Comparison of ENCODE assay signal across 20 mouse cellular contexts in genomic region chr7:79905193-79905592, GRCm38 (mm10). TPM values are rescaled to one million over a fixed set of nuclear protein-coding genes. Genes with fewer than 3 reads are reported as not detected.
DNase-seq lines count a peak whose midpoint lies in the region; ATAC-seq and TF ChIP-seq lines count a peak whose summit lies in the region.
"Had no signal": no experiment of that assay in that cellular context is flagged by ENCODE, and none has a peak within 500 bp of the region (broad histone marks: within the 10 kb centered on the region; RNA-seq: fewer than 3 reads in every experiment).

No protein-coding gene starts in this region.

- TF ChIP-seq RAD21 in MEL (IDR thresholded peaks at IDR 0.05; ENCODE audit: low read depth, low read length) = no peak

- H3K27me3 ChIP-seq in liver, embryonic 12.5 days (replicated peaks) = no peaks in the 10 kb centered on the region
- no peaks in the 10 kb centered on the region for H3K27me3 ChIP-seq in liver, postnatal 0 days (ENCODE audit: insufficient read depth, low read length)
- no peaks in the 10 kb centered on the region for H3K27me3 ChIP-seq in MEL (ENCODE audit: control insufficient read depth in 1 of 2, insufficient read depth in 2 of 2, low read length in 2 of 2)
- no peaks in the 10 kb centered on the region for H3K27me3 ChIP-seq in liver, embryonic 13.5 days
- H3K27me3 ChIP-seq: embryonic facial prominence, embryonic 12.5 days; forebrain, embryonic 13.5 days; forebrain, embryonic 15.5 days; Patski had no signal

- H3K4me3 ChIP-seq in liver, embryonic 12.5 days = no peak overlapping the region
- no peak overlapping the region for H3K4me3 ChIP-seq in liver, postnatal 0 days (ENCODE audit: low read depth, low read length)
- no peak overlapping the region for H3K4me3 ChIP-seq in MEL (ENCODE audit: control insufficient read depth in 1 of 2, insufficient read depth in 1 of 2, low read depth in 2 of 2, low read length in 2 of 2)
- no peak overlapping the region for H3K4me3 ChIP-seq in liver, embryonic 13.5 days (replicated peaks)
- H3K4me3 ChIP-seq: embryonic facial prominence, embryonic 10.5 days; embryonic facial prominence, embryonic 12.5 days; forebrain, embryonic 13.5 days; forebrain, embryonic 15.5 days had no signal

- no peak overlapping the region for H3K9ac ChIP-seq in liver, embryonic 12.5 days
- no peak overlapping the region for H3K9ac ChIP-seq in liver, postnatal 0 days (replicated peaks)
- H3K9ac ChIP-seq in MEL (ENCODE audit: control insufficient read depth, low read depth, low read length, poor library complexity, severe bottlenecking) = no peak overlapping the region
- no peak overlapping the region for H3K9ac ChIP-seq in liver, embryonic 13.5 days
- H3K9ac ChIP-seq: embryonic facial prominence, embryonic 12.5 days; forebrain, embryonic 13.5 days; forebrain, embryonic 15.5 days had no signal

- peaks cover 58% of the 10 kb centered on the region for H3K36me3 ChIP-seq in liver, embryonic 12.5 days
- peaks cover 31% of the 10 kb centered on the region for H3K36me3 ChIP-seq in liver, postnatal 0 days (replicated peaks; ENCODE audit: insufficient read depth, low read length)
- peaks cover 0 to 43% of the 10 kb centered on the region in 2 experiments; a peak in 3 of 4 replicates for H3K36me3 ChIP-seq in MEL (ENCODE audit: control insufficient read depth in 1 of 2, insufficient read depth in 2 of 2, low read length in 2 of 2)
- peaks cover 36% of the 10 kb centered on the region for H3K36me3 ChIP-seq in liver, embryonic 13.5 days

- H3K9me3 ChIP-seq in liver, embryonic 12.5 days (replicated peaks) = no peaks in the 10 kb centered on the region
- no peaks in the 10 kb centered on the region for H3K9me3 ChIP-seq in liver, postnatal 0 days (ENCODE audit: low read length)
- no peaks in the 10 kb centered on the region for H3K9me3 ChIP-seq in MEL (replicated peaks; ENCODE audit: insufficient read depth, low read length)
- H3K9me3 ChIP-seq in liver, embryonic 13.5 days (replicated peaks) = no peaks in the 10 kb centered on the region
- H3K9me3 ChIP-seq: embryonic facial prominence, embryonic 10.5 days; embryonic facial prominence, embryonic 12.5 days; forebrain, embryonic 13.5 days; forebrain, embryonic 15.5 days had no signal

- ATAC-seq in liver, embryonic 12.5 days = peak; percentile 15; the same call in 1 of the 2 replicates
- ATAC-seq in liver, postnatal 0 days = no peak
- peak; percentile 29; the same call in 1 of the 2 replicates for ATAC-seq in liver, embryonic 13.5 days (ENCODE audit: low read depth)
- ATAC-seq: activated CD4-positive, CD25-positive, alpha-beta regulatory T cell, adult 4 months; forebrain, embryonic 13.5 days; forebrain, embryonic 15.5 days; Patski had no signal

- 68% methylated on average over 4 of the region's 4 CpGs for WGBS in liver, embryonic 12.5 days (ENCODE audit: insufficient replicate concordance)
- 82% methylated on average over 4 of the region's 4 CpGs for WGBS in liver, postnatal 0 days (ENCODE audit: insufficient replicate concordance)
- WGBS in liver, embryonic 13.5 days (ENCODE audit: insufficient replicate concordance) = 51% methylated on average over 4 of the region's 4 CpGs

- TF ChIP-seq CTCF in liver, postnatal 0 days (IDR thresholded peaks at IDR 0.05; ENCODE audit: low read depth) = no peak
- TF ChIP-seq CTCF in MEL (IDR thresholded peaks at IDR 0.05 in 2 of 3, conservative IDR thresholded peaks at IDR 0.05 in 1 of 3; ENCODE audit: control insufficient read depth in 1 of 3, insufficient read depth in 1 of 3, low read depth in 2 of 3, low read length in 3 of 3, poor library complexity in 1 of 3, severe bottlenecking in 1 of 3) = no peak

- no peak for TF ChIP-seq EP300 in liver, postnatal 0 days (IDR thresholded peaks at IDR 0.05; ENCODE audit: low read depth)
- TF ChIP-seq EP300 in MEL (IDR thresholded peaks at IDR 0.05; ENCODE audit: low read depth in 1 of 2, low read length in 2 of 2) = peak; percentile 38 to 59; a peak in 3 of 4 replicates

- no peak for TF ChIP-seq POLR2A in MEL (IDR thresholded peaks at IDR 0.05; ENCODE audit: control insufficient read depth in 1 of 2, insufficient read depth in 1 of 2, low read depth in 1 of 2, low read length in 2 of 2, poor library complexity in 1 of 2)

- no peak overlapping the region for H3K27ac ChIP-seq in liver, embryonic 12.5 days
- H3K27ac ChIP-seq in liver, postnatal 0 days (ENCODE audit: low read depth) = no peak overlapping the region
- 0 out of 2 replicates have a peak overlapping the region, but pooled peaks have one; percentile 9 for H3K27ac ChIP-seq in MEL (ENCODE audit: control insufficient read depth, low read depth, low read length)
- no peak overlapping the region for H3K27ac ChIP-seq in liver, embryonic 13.5 days
- H3K27ac ChIP-seq: embryonic facial prominence, embryonic 10.5 days; embryonic facial prominence, embryonic 12.5 days; forebrain, embryonic 13.5 days; forebrain, embryonic 15.5 days had no signal

- peaks cover 36% of the 10 kb centered on the region for H3K4me1 ChIP-seq in liver, embryonic 12.5 days
- H3K4me1 ChIP-seq in liver, postnatal 0 days (ENCODE audit: insufficient read depth) = no peaks in the 10 kb centered on the region
- H3K4me1 ChIP-seq in MEL (ENCODE audit: control insufficient read depth in 1 of 2, insufficient read depth in 2 of 2, low read length in 2 of 2) = peaks cover 38 to 41% of the 10 kb centered on the region in 2 experiments
- peaks cover 29% of the 10 kb centered on the region for H3K4me1 ChIP-seq in liver, embryonic 13.5 days (replicated peaks)
- H3K4me1 ChIP-seq: embryonic facial prominence, embryonic 10.5 days; embryonic facial prominence, embryonic 12.5 days; forebrain, embryonic 13.5 days; forebrain, embryonic 15.5 days had no signal

- no peak for DNase-seq in liver, postnatal 0 days
- DNase-seq in MEL (ENCODE audit: low read depth, low spot score) = peak; percentile 51
- DNase-seq in liver, embryonic 13.5 days = no peak
- no peak for DNase-seq in lung, postnatal 14 days
- DNase-seq in heart, postnatal 36 days = no peak
- DNase-seq: adrenal gland, adult 8-10 months; adrenal gland, postnatal 14 days; adrenal gland, postnatal 36 days; cerebellum, adult 11-12 months; cerebellum, adult 2 months; cerebellum, adult 9-10 months; cerebellum, postnatal 10 days; cerebellum, postnatal 25 days had no signal

- no peaks in the 10 kb centered on the region for H3K79me2 ChIP-seq in MEL (ENCODE audit: control insufficient read depth, insufficient read depth, low read length, poor library complexity)

- intact Hi-C loops in heart, postnatal 36 days (cut with DNase I) = no loop called here

- H3K4me2 ChIP-seq in liver, embryonic 12.5 days = no peak overlapping the region
- H3K4me2 ChIP-seq in liver, postnatal 0 days (ENCODE audit: low read depth, low read length) = no peak overlapping the region
- H3K4me2 ChIP-seq in liver, embryonic 13.5 days = no peak overlapping the region
- H3K4me2 ChIP-seq: embryonic facial prominence, embryonic 12.5 days; forebrain, embryonic 13.5 days; forebrain, embryonic 15.5 days had no signal

TF ChIP-seq in MEL, 35 proteins besides CTCF, POLR2A, EP300 and RAD21:
- TF ChIP-seq MYB (IDR thresholded peaks at IDR 0.05; ENCODE audit: low read depth, low read length) (no peak), MXI1 (IDR thresholded peaks at IDR 0.05; ENCODE audit: low read depth, low read length) (peak; percentile 38; the same call in 1 of the 2 replicates), ZC3H11A (IDR thresholded peaks at IDR 0.05; ENCODE audit: low read depth, low read length) (no peak), ETS1 (IDR thresholded peaks at IDR 0.05; ENCODE audit: low read depth, low read length) (peak; percentile 39; the same call in 1 of the 2 replicates), SIN3A (IDR thresholded peaks at IDR 0.05; ENCODE audit: low read length) (0 out of 2 replicates have a peak, but pooled peaks have one; percentile 18), TCF12 (IDR thresholded peaks at IDR 0.05; ENCODE audit: low read depth, low read length) (peak; percentile 54)

RNA-seq across cellular contexts. Expression of gene Ap3s2, which starts 15.3 kb away (rescaled TPM):
- polyA plus RNA-seq in liver, embryonic 12.5 days (2016; fragmentation: Nextera tagmentation; extraction: Ambion mirVana) = 12.9 and 16.6 TPM in 2 replicates
- 8.0 and 8.3 TPM in 2 replicates for polyA plus RNA-seq in liver, postnatal 0 days (2015; fragmentation: Nextera tagmentation; extraction: Ambion mirVana)
- 8.3 and 8.6 TPM in 2 replicates for total RNA-seq in MEL (2012; rRNA removed)
- 10 to 100 TPM; 18.2 to 91.2 TPM for polyA plus RNA-seq in MEL (2012; ENCODE audit: insufficient read depth in 1 of 2, insufficient read length in 2 of 2, low read depth in 1 of 2, low replicate concordance in 2 of 2, missing spikeins in 1 of 2)
- 11.3 and 17.1 TPM in 2 replicates for polyA plus RNA-seq in liver, embryonic 13.5 days (2015; fragmentation: Nextera tagmentation; extraction: Ambion mirVana)
- total RNA-seq in heart, postnatal 36 days (2021) = 10 to 100 TPM; 21.1 to 24.6 TPM

RNA-seq across cellular contexts. Expression of gene Arpin, which starts 30.0 kb away (rescaled TPM):
- 5.1 and 5.4 TPM in 2 replicates for polyA plus RNA-seq in liver, embryonic 12.5 days (2016; fragmentation: Nextera tagmentation; extraction: Ambion mirVana)
- 2.5 and 2.8 TPM in 2 replicates for polyA plus RNA-seq in liver, postnatal 0 days (2015; fragmentation: Nextera tagmentation; extraction: Ambion mirVana)
- total RNA-seq in MEL (2012; rRNA removed) = not detected in 2 replicates
- polyA plus RNA-seq in MEL (2012; ENCODE audit: insufficient read depth in 1 of 2, insufficient read length in 2 of 2, low read depth in 1 of 2, low replicate concordance in 2 of 2, missing spikeins in 1 of 2) = not detected
- 4.1 and 4.7 TPM in 2 replicates for polyA plus RNA-seq in liver, embryonic 13.5 days (2015; fragmentation: Nextera tagmentation; extraction: Ambion mirVana)
- total RNA-seq in heart, postnatal 36 days (2021) = 10 to 100 TPM in 1 of 2 experiments, 1 to 10 TPM in 1; 9.8 to 11.4 TPM
- polyA plus RNA-seq: activated CD4-positive, CD25-positive, alpha-beta regulatory T cell, adult 4 months had no signal

RNA-seq across cellular contexts. Expression of gene Anpep, which starts 44.3 kb away (rescaled TPM):
- polyA plus RNA-seq in liver, embryonic 12.5 days (2016; fragmentation: Nextera tagmentation; extraction: Ambion mirVana) = 12.8 and 13.8 TPM in 2 replicates
- polyA plus RNA-seq in liver, postnatal 0 days (2015; fragmentation: Nextera tagmentation; extraction: Ambion mirVana) = 24.8 and 26.7 TPM in 2 replicates
- 7.6 and 11.2 TPM in 2 replicates for total RNA-seq in MEL (2012; rRNA removed)
- 10 to 100 TPM; 40.2 to 77.2 TPM for polyA plus RNA-seq in MEL (2012; ENCODE audit: insufficient read depth in 1 of 2, insufficient read length in 2 of 2, low read depth in 1 of 2, low replicate concordance in 2 of 2, missing spikeins in 1 of 2)
- polyA plus RNA-seq in liver, embryonic 13.5 days (2015; fragmentation: Nextera tagmentation; extraction: Ambion mirVana) = 10.9 and 17.1 TPM in 2 replicates
- total RNA-seq in heart, postnatal 36 days (2021) = 10 to 100 TPM; 12.0 to 14.5 TPM
- polyA plus RNA-seq: activated CD4-positive, CD25-positive, alpha-beta regulatory T cell, adult 4 months had no signal
